Mouse (Mus musculus): ENCODE results near the gene Rogdi.

GRCm38 (mm10) chr16:4993276-4993675, 20.1 kb downstream of the Rogdi start:
- TF ChIP-seq CTCF (IDR thresholded peaks at IDR 0.05) (no peak), EP300 (IDR thresholded peaks at IDR 0.05) (no peak)
